Mouse (Mus musculus) erythroblast, adult 5-6 weeks (primary cell): ENCODE measurements around the gene Il12rb1. TPM values are rescaled to one million over a fixed set of nuclear protein-coding genes. Genes with fewer than 3 reads are reported as not detected.

Experiments used
- ATAC-seq: replicated peaks from 2 replicates; pipeline ENCODE4 v1.8.0; 2016; ENCODE audit warnings: moderate number of reproducible peaks, mild to moderate bottlenecking, moderate TSS enrichment, inconsistent platforms; ENCODE audit not compliant: poor library complexity, low FRiP score, severe bottlenecking
- total RNA-seq, 2 experiments: library from RNA; stranded (forward) in 1 of 2; stranded (reverse) in 1 of 2; fragments of 150-400 nt in 1 of 2; fragments of 200-764, 138-1000 nt in 1 of 2; gene quantifications; 2 replicates each; pipeline versions ENCODE4 v1.2.3 to v1.2.4; 2015 to 2017; ENCODE audit warnings: low replicate concordance in 2 of 2

Gene Il12rb1
- total RNA-seq, 2 experiments from 2014 or later: 0.51 TPM; not detected in 1

- ATAC-seq: no peak
Measured at GRCm38 (mm10) chr8:70796403-70797080, 11.7 kb upstream of the Il12rb1 start.

- ATAC-seq: peak; percentile 72
Measured at GRCm38 (mm10) chr8:70797081-70798070, 10.9 kb upstream of the Il12rb1 start.

GRCm38 (mm10) chr8:70798281-70798680, 10.0 kb upstream of the Il12rb1 start:
- ATAC-seq: no peak

- ATAC-seq: no peak
Measured at GRCm38 (mm10) chr8:70800648-70801047, 7.6 kb upstream of the Il12rb1 start.

GRCm38 (mm10) chr8:70801156-70801555, 7.1 kb upstream of the Il12rb1 start:
- no peak for ATAC-seq

GRCm38 (mm10) chr8:70801830-70802229, 6.4 kb upstream of the Il12rb1 start:
- no peak for ATAC-seq

- ATAC-seq: no peak
Measured at GRCm38 (mm10) chr8:70802786-70803510, 5.3 kb upstream of the Il12rb1 start.

GRCm38 (mm10) chr8:70803761-70804480, 4.3 kb upstream of the Il12rb1 start:
- ATAC-seq: no peak

GRCm38 (mm10) chr8:70804481-70805206, 3.6 kb upstream of the Il12rb1 start, which contains the start of gene Mast3:
Gene Mast3, minus strand, starts transcription at chr8:70805054.
- ATAC-seq: peak; percentile 90

- no peak for ATAC-seq
Measured at GRCm38 (mm10) chr8:70806541-70806940, 1.7 kb upstream of the Il12rb1 start.

GRCm38 (mm10) chr8:70807304-70807703, 945 bp upstream of the Il12rb1 start:
- no peak for ATAC-seq

- no peak for ATAC-seq
Measured at GRCm38 (mm10) chr8:70808955-70809701, 879 bp downstream of the Il12rb1 start.

GRCm38 (mm10) chr8:70810962-70811680, 2.9 kb downstream of the Il12rb1 start:
- ATAC-seq: no peak

GRCm38 (mm10) chr8:70812055-70812454, 3.8 kb downstream of the Il12rb1 start:
- no peak for ATAC-seq

- no peak for ATAC-seq
Measured at GRCm38 (mm10) chr8:70812885-70813284, 4.6 kb downstream of the Il12rb1 start.

GRCm38 (mm10) chr8:70816679-70817078, 8.4 kb downstream of the Il12rb1 start:
- no peak for ATAC-seq

GRCm38 (mm10) chr8:70820101-70820935, 12.1 kb downstream of the Il12rb1 start:
- no peak for ATAC-seq
